ENCODE assay signal across 10 mouse cellular contexts in genomic region chr5:74941426-74941825, GRCm38 (mm10).
A peak's percentile ranks its signal among the peaks of the same experiment; 100 is the strongest.
DNase-seq lines count a peak whose midpoint lies in the region; ATAC-seq and TF ChIP-seq lines count a peak whose summit lies in the region.
"Had no signal": no experiment of that assay in that cellular context is flagged by ENCODE, and none has a peak within 500 bp of the region (broad histone marks: within the 10 kb centered on the region; RNA-seq: fewer than 3 reads in every experiment).

No protein-coding gene starts in this region.

- no peak overlapping the region for H3K9ac ChIP-seq in stomach, embryonic 15.5 days
- no peak overlapping the region for H3K9ac ChIP-seq in stomach, postnatal 0 days (ENCODE audit: low read length)
- H3K9ac ChIP-seq in hindbrain, embryonic 13.5 days, result no peak overlapping the region
- H3K9ac ChIP-seq: neural tube, embryonic 13.5 days had no signal

- intact Hi-C loops in gastrocnemius, adult 2 months (cut with DNase I), result loop anchor here (5.0 to 10.0 kb wide), 2 partner anchors 147 to 201 kb away; no protein-coding TSS in a partner anchor

- no peaks in the 10 kb centered on the region for H3K36me3 ChIP-seq in stomach, embryonic 15.5 days
- H3K36me3 ChIP-seq in stomach, postnatal 0 days (ENCODE audit: control insufficient read depth, insufficient read depth, low read length), result no peaks in the 10 kb centered on the region
- H3K36me3 ChIP-seq in hindbrain, embryonic 13.5 days, result no peaks in the 10 kb centered on the region
- H3K36me3 ChIP-seq: neural tube, embryonic 13.5 days had no signal

- no peaks in the 10 kb centered on the region for H3K9me3 ChIP-seq in stomach, embryonic 15.5 days
- H3K9me3 ChIP-seq in stomach, postnatal 0 days (ENCODE audit: control insufficient read depth, low read length), result no peaks in the 10 kb centered on the region
- no peaks in the 10 kb centered on the region for H3K9me3 ChIP-seq in hindbrain, embryonic 13.5 days
- H3K9me3 ChIP-seq: neural tube, embryonic 13.5 days had no signal

- no peak for ATAC-seq in stomach, embryonic 15.5 days (ENCODE audit: insufficient read depth, low FRiP score, low read depth)
- ATAC-seq in stomach, postnatal 0 days (ENCODE audit: low FRiP score, low TSS enrichment), result no peak
- ATAC-seq in hindbrain, embryonic 13.5 days (ENCODE audit: low FRiP score), result no peak

- no peaks in the 10 kb centered on the region for H3K4me1 ChIP-seq in stomach, embryonic 15.5 days
- no peaks in the 10 kb centered on the region; the same call in 1 of the 2 replicates for H3K4me1 ChIP-seq in stomach, postnatal 0 days (replicated peaks; ENCODE audit: control insufficient read depth, insufficient read depth)
- H3K4me1 ChIP-seq in hindbrain, embryonic 13.5 days (replicated peaks), result peaks cover 11% of the 10 kb centered on the region

- DNase-seq in gastrocnemius, adult 2 months, result peak; percentile 39
- DNase-seq in gastrocnemius, adult 8-10 months (ENCODE audit: low spot score in 2 of 2), result no peak
- no peak for DNase-seq in stomach, postnatal 0 days (ENCODE audit: low spot score)
- DNase-seq in thymus, postnatal 25 days, result no peak
- DNase-seq in urinary bladder, adult 18-20 months (ENCODE audit: low spot score in 2 of 2), result no peak
- DNase-seq in frontal cortex, postnatal 10 days (ENCODE audit: low spot score in 2 of 2), result no peak

- H3K27me3 ChIP-seq in stomach, embryonic 15.5 days (replicated peaks), result 0 out of 2 replicates have a peak, but pooled peaks cover 5% of the 10 kb centered on the region
- H3K27me3 ChIP-seq in stomach, postnatal 0 days (ENCODE audit: control insufficient read depth, insufficient read depth, low read length), result no peaks in the 10 kb centered on the region; the same call in 1 of the 2 replicates
- peaks cover 53% of the 10 kb centered on the region for H3K27me3 ChIP-seq in hindbrain, embryonic 13.5 days

- no peak overlapping the region for H3K4me3 ChIP-seq in gastrocnemius, adult 2 months
- H3K4me3 ChIP-seq in stomach, embryonic 15.5 days (replicated peaks), result no peak overlapping the region
- H3K4me3 ChIP-seq in stomach, postnatal 0 days (ENCODE audit: low read depth, low read length), result no peak overlapping the region
- no peak overlapping the region for H3K4me3 ChIP-seq in hindbrain, embryonic 13.5 days
- H3K4me3 ChIP-seq: neural tube, embryonic 13.5 days had no signal

- no peak for TF ChIP-seq CTCF in gastrocnemius, adult 2 months (IDR thresholded peaks at IDR 0.05)
- TF ChIP-seq CTCF in stomach, postnatal 0 days (IDR thresholded peaks at IDR 0.05; ENCODE audit: low read depth), result no peak

- TF ChIP-seq EP300 in stomach, postnatal 0 days (optimal IDR thresholded peaks at IDR 0.05), result no peak

- 6% methylated on average over 13 of the region's 13 CpGs for whole genome bisulfite sequencing in stomach, embryonic 15.5 days
- 10% methylated on average over 13 of the region's 13 CpGs for WGBS in stomach, postnatal 0 days
- under 1% methylated on average over 13 of the region's 13 CpGs for WGBS in hindbrain, embryonic 13.5 days

- 0 out of 2 replicates have a peak overlapping the region, but pooled peaks have one; percentile 22 for H3K4me2 ChIP-seq in stomach, embryonic 15.5 days
- no peak overlapping the region for H3K4me2 ChIP-seq in stomach, postnatal 0 days (replicated peaks; ENCODE audit: low read depth)
- peak overlapping the region; percentile 17; the same call in 1 of the 2 replicates for H3K4me2 ChIP-seq in hindbrain, embryonic 13.5 days
- H3K4me2 ChIP-seq: liver, embryonic 11.5 days; neural tube, embryonic 13.5 days had no signal

- H3K27ac ChIP-seq in gastrocnemius, adult 2 months, result peak overlapping the region; percentile 8; the same call in 1 of the 2 replicates
- 0 out of 2 replicates have a peak overlapping the region, but pooled peaks have one; percentile 11 for H3K27ac ChIP-seq in stomach, embryonic 15.5 days
- no peak overlapping the region for H3K27ac ChIP-seq in stomach, postnatal 0 days (replicated peaks)
- H3K27ac ChIP-seq in hindbrain, embryonic 13.5 days, result no peak overlapping the region
- H3K27ac ChIP-seq: neural tube, embryonic 13.5 days had no signal

Comparison
In these comparisons a context has a peak if more than half of its experiments do, and no peak if none do; other contexts are left out.
1. H3K27ac ChIP-seq: peak in gastrocnemius, adult 2 months (single experiment) and stomach, embryonic 15.5 days (single experiment); none in stomach, postnatal 0 days (single experiment) and hindbrain, embryonic 13.5 days (single experiment).